Mouse (Mus musculus): Measurements from ENCODE around the gene Mtif3.

Mtif3 gene

DNA sequence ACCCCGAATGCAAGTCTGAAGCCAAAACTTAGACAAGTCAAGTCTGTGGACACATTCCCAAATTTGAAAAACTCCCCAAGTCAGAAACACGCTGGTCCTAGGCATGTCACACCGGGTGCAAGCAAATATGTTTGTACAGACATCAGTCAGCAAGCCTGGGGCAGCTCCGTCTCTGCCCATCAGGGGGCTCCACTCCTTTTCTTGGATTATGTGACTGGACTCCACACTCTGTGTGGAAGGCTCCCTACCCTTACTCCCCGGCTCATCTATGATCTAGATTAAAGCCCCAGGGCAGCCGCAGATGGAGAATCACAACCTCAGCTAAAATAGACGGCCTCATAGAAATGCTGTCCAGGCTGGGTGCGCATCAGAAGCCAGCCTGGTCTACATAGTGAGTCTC is 47.3 kb downstream of the Mtif3 start:
- no peak for DNase-seq (ENCODE audit: low read depth, low spot score)

DNA sequence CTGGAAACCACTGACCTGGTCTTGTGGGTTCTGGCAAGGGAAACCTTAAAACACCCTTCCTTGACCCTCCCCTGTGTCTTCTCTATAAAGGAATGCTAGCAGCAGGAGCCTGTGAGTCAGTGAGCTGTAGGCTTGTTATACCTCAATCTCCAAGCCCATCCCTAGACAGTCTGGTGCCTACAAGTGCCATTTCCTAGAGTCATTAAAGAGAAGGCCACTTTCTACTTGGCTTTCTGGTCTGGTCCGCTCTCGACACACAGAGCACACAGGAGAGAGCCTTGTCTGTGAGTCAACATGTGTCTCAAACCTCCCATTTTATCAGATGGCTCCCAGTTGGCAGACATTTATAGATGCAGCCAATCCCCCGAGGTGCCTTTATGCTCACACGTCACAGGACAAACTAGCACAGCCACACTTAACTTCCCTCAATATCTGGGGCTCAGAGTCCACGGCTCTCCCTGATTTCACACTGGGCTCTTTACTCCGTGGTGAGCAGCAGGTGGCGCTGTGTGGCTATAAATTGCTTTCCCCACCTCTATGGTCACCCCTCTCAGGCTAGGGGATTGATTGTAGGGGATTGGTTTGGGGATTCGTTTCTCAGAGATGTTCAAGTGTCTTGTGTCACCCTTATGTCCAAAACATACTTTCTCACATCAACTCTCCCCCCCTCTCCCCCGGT is 49.4 kb downstream of the Mtif3 start:
- no peak for DNase-seq (ENCODE audit: low read depth, low spot score)

DNA sequence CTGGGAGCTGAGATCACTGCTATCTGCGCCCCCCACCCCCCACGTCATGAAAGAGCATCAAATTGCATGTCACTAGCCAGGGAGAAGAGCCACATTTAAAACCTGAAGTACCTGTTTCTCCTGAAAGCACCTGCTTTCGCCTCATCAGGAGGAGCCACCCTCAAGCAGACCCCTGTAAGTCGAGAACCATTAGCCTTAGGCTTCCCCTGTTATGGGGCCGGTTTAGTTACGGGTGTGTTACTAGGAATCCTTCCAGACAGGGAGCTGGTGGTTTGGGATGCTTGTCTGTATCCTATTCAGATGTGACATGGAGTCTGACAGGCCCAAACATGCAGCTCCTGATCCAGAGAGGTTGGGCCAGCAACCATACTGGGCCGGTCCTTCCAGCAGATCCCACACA is 50.2 kb downstream of the Mtif3 start:
- no peak for DNase-seq (ENCODE audit: low read depth, low spot score)

DNA sequence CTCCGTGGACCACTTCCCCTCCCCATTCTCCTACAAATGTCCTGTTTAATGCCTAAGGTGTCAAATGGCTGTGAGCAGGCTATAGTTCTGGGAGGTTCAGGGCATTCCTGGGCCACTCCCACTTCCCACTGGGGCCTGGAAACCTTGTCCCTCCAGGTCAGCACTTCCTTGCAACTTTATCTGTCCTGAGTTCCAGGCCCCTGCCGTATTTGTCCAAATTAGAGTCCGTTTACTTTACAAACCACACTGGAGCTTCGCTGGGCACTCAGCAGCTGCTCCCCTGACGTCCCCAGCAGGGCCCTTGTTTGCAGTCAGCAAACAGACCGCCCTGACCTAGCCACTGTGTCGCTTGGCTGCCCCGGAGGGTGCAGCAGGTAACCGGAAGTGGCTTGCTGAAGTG is 51.4 kb downstream of the Mtif3 start:
- DNase-seq (ENCODE audit: low read depth, low spot score), result no peak

- DNase-seq (ENCODE audit: low read depth, low spot score), result no peak
Measured at GRCm38 (mm10) chr5:146908629-146909028, 55.0 kb downstream of the Mtif3 start.

- DNase-seq (ENCODE audit: low read depth, low spot score), result no peak
Measured at GRCm38 (mm10) chr5:146907533-146907932, 56.1 kb downstream of the Mtif3 start.

DNA sequence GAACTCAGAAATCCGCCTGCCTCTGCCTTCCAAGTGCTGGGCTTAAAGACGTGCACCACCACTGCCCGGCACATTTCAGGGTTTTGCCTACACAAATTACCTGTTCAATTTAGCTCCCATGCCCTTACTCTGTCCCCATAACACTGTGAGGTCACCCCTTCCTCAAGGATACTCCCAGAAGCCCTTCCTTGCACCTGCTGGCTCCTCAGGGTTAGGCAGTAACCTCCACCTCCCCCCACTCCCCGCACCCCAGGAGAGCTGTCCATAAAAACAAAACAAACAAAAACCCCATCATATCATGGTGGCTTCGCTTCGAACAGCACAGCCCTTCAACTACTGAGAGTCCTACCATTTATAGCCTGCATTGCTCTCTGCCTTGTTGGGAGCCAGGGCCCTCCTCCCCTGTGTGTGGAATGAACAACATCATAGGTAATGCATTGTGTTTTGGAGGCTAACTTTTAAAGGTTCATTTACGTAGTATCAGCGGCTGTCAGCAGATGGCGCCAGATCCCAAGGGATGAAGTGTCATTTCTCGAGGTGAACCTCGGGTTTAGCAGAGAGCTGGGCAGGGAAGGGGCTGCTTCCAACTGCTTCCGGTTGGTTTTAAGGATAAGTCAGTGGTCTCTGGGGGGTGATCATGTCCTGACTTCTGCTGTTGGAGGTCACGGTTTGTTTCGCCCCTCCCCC is 58.0 kb downstream of the Mtif3 start:
- peak; percentile 41 for DNase-seq (ENCODE audit: low read depth, low spot score)

DNA sequence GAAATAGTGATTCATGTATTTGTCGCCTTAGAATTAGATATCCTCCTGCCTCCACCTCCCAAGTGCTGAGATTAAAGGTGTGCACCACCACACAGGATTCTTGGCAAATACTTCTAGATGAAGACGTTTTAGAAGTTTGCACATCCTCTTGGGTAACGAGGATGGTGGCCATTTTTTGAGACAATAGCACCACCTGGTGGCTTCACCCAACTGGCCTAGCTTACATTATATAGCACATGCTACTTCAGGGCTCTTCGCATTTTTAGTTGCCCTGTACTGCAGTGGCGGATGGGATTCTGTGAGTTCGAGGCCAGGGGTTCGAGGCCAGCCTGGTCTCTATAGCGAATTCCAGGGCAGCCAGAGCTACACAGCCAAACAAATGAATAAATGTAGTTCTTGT is 59.2 kb downstream of the Mtif3 start:
- peak; percentile 49 for DNase-seq (ENCODE audit: low read depth, low spot score)

All from c-Kit-negative CD71-positive TER-119-positive erythroid progenitor cells, embryonic 14.5 days (primary cell).